Mouse (Mus musculus): ENCODE data around the gene Pfpl.

Pfpl gene

DNA sequence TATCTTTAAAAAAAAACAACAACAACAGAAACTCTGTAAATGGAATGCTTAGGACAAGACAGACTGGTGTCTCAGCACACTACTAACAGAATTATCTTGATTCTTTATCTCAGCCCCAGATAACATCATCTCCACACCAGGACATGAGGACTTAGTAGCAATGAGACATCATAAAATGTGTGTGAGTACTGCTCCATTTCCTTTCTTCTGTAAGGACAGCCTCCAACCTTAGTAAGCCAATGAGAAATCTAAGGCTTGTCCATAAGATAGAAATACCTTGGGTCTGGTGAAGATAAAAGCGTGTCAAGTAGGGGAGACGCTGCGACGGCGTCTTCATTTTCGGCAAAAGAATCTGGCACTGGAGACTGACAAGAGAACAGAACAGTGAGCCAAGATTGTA lies at the start of gene Pfpl:
Pfpl (plus strand) TSS at position 301 of the 400 bp plus-strand sequence.
- DNase-seq = no peak

DNA sequence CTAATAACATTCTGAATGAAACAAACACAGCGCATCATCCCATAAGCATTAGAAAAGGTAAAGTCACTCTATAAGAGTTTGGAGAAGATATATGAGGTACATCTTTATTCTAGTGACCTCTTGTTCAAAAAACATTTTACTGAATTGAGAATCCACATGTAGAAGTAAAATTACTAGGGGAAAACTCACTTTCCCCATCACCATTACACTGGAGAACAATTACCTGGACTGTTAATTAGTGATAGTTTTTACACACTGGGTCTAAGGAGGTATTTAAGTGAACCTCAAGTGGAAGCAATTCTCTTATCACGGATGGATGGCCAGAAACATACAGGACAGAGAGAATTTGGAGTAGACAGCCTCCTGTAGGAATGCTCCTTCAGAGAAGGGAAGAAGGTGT lies 40.7 kb upstream of the Pfpl start, which contains the start of gene Olfr1440:
Olfr1440 (plus strand) TSS at position 301 of the 400 bp plus-strand sequence.
- no peak for DNase-seq

DNA sequence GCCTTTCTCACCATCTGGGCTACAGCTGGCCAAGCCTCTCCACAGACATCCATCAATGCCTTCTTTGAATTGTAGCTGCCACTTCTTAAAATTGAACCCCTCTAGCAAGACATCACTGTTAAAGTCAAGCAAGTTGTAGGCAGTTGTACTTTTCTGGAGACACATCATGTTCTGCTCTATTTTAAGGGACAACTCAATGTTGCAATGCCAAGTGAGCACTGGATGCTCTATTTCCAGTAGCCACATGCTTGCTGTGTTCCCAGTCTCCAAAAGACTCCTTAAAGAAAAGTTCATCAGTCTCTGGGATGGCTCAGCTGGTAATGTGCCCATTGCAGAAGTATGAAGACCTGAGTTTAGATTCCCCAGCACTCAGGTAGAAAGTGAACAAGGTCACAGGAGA lies 14.0 kb upstream of the Pfpl start:
- DNase-seq = no peak

DNA sequence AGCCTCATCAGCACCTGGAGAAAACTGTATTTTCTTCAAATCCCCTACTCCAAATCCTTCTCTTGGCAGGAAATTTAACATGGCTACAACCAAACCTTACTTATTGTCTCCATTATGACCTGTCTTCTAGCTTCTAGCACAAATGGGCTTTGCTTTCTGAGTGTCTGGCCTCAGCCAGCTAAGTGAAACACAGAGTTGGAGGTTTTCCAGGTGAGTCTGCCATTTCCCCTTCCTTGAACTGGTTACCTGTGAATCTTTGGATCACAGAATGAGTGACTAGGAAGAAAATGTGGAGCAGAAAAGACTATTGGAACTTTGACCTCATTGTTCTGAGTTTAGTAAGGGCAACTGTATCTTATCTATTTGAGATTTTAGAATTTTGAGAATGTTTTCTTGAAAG lies 10.3 kb upstream of the Pfpl start, which contains the start of gene Olfr1441:
Olfr1441 (plus strand) TSS at position 73 of the 400 bp plus-strand sequence.
- DNase-seq = no peak

DNA sequence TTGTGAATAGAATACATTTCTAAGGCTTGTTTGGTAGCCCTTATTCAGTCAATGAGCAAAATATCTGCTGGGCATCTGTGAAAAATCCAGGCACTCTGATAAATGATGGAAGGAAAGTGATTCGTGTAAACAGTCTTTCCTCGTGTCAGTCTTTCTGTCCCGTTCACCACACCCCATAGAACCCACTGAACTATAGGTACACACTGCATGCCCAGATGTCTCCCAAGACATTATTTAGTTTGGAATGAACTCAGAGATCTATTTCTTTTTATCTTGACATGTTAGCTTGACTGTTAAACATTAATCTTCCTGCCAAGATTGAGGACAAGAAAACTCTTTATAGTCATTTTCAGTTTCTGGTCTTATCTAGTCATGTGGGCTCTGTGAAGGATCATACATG lies 9.4 kb upstream of the Pfpl start:
- no peak for DNase-seq

DNA sequence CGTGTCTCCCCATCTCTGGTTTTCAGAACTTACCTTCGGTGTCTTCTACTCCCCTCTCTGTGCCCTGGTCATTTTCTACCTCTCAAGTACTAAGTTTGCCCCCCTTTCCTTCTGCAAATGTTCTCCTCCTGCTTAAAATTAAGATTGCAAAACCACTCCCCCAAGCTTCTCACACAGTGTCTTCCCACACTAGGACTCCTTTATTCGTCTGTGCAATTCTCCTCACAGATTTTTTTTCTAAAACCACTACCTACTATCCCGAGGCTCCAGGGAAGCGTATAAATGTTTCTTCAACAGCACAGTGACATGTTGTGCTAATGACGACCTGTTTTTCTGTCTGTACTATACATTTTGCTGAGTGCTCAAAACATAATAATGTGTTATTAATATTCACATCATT lies 7.2 kb upstream of the Pfpl start:
- no peak for DNase-seq

DNA sequence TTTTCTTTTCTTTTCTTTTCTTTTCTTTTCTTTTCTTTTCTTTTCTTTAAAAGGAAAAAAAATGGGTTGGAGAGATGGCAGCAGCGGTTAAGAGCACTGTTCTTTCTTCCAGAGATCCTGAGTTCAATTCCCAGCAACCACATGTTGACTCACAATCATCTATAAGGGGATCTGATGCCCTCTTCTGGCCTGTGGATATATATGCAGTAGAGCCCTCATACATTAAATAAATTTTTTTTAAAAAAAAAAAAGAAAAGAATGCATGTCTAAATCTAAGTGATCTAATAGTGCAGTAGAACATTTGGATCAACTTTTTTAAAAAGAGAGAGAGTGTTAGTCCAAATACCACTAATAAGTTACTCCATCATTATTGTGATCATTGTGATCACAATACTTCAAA lies 6.0 kb upstream of the Pfpl start:
- no peak for DNase-seq

DNA sequence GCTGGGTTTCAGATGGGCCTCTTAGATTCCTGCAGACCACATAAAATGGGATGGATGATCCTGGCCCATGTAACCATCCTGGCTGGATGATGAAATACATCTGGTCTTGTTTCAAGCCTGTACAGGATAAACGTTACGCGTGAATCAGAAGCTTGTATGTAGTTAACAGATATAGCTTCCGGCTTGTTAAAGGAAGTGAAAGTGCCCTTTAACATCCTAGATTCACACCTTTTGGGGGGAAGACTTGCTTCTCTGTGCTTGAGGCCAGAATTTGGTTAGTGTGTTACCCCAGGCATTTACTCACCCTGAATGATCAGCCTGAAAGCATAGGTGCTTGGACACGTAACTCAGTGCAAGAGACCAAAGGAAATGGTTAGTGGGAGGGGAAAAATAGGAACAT lies 604 bp upstream of the Pfpl start:
- no peak for DNase-seq

DNA sequence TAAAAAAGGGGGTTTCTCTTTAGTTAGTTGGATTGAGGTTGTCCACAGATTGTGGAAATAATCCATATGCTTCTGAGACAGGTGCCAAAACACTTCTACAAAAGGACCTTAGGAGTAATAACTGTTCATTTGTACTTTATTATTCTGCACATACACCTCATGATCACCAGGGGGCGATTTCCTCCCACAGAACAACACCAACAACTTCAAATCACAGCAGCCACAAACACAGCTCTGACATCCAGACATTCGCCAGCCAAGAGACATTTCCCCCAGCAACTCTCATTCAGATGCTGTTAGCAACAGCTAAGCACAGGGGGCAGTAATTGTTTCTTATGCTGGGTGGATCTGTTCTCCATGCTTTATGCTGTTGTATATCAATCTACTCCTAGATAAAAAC lies 5.3 kb downstream of the Pfpl start:
- DNase-seq = no peak

DNA sequence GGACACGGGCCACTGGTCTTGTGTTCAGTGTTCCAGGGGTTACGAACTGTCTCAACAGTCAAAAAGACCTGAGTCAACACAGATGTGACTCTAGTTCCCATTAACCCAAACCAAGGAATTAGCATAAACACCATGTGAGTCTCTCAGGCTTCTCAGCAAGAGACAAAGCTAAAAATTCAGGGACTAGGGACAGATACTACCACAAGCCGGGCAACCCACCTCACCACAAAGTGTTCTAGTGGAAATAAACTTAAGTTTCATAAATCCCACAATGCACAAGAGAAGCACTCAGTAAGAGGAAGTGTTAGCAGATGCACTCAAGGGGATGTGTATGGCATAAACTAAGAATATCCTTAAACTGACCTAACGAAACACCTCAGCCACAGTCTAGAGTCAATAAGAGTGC lies 7.3 kb downstream of the Pfpl start:
- no peak for DNase-seq

DNA sequence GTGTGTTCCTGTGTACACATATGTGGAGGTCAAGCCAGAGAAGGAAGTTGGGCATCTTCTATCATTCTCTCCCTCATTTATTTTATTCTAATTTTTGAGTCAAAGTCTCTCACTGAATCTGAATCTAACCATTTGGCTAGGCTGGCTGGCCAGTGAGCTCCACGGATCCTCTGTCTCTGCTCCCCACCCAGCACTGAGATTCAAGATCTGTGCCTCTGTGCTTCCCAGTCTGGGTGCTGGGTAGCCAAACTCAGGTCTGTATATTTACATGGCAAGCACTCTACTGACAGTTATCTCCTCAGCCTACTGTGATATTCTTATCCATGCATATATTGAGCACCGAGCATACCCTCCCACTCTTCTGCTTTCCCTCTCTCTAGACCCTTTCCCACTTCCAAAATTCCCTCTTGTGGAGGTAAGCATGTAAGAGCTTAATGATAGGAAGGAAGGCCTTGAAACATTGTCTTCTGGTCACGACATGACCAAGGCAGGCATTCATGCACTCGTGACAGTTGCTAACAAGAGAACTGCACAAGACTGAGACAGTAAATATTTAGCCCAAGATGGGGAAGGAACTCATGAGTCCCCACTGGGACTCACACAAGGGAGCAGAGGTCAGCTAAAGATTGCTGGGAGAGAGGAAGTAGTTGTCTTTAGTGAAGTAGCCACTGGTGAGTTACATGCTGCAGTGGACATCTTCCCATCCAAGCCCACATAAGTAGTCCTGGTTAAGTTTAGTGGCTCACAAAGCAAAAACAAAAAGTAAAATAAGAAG lies 8.2 kb downstream of the Pfpl start:
- no peak for DNase-seq

DNA sequence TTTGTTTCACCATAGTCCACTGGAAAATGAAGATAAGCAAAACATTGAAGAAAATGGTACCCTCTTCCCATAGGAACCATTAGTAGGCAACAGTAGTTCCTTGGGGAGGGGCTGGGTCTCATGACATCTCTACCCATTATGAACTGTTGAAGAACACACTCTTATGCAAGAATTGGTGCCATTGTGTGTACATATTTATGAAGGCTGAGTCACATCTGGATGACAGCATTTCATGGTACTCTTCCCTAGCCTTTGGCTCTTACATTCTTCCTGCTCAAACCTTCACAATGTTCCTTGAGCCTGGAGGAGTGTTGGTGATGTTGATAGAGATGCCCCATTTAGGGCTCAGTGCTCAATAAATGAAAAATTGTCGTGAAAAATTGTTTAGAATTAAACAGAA lies 11.9 kb downstream of the Pfpl start:
- no peak for DNase-seq

DNA sequence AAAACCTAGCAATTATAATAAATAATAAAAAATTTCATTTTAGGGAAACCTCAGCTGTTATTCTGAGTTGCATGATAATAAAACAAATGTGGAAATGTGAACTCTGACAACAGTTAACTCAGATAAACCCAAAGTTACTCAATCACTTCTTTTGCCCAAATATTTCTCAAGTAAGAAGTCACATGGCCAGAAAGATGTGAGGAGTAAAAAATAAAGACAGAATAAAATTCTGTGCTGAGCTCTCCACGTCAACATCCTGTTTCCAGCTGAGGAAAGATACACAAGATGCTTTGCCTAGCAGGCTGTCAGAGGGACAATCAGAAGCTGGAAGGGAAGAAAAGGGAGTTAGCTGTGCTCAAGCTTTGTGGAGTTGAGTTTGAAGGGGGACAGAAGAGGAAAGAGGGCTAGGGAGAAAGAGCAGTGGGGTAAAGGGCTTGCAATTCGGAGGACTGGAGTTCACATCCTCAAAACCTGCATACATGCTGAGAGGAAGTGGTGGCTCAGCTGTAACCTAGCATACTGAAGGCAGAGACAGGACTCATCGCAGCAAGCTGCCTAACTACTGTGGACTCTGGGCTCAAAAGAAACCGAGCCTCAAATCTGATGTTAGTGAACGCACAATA lies 12.5 kb downstream of the Pfpl start:
- DNase-seq = no peak

DNA sequence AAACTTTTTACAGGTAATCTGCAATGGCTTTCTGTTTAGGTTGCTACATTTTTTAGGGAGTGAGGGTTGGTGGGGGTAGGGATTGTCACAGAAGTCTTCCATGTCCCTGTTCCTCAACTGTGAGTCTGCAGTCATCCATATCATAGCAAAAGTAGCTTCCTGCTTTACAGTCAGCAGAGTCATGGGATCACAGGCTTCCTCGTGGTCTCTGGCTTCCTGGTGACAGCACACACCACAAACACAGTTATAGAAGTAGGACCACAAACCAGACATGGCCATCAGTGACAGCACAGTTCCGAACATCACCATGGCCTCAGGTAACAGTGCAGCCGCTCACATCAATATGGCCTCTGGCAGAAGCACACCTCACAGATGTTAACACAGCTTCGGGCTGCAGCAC lies 14.9 kb downstream of the Pfpl start:
- DNase-seq = no peak

DNA sequence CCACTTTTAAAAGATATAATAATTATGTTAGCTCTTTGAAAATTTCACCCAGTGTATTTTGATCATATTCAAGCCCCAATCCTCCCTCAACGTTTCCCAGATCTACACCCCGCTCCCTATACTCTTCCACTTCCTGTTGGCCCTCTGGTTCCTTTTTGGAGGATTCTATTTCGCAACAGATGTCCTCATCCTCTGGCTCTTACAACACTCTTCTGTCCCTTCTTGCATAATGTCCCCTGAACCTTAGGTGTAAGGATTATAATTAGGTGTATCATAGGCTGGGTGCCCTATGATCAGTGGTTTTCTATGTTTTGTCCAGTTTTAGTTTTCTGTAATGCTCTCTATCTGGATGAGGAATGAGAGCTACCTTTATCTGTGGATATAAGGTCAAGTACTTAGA lies 17.3 kb downstream of the Pfpl start:
- no peak for DNase-seq

DNA sequence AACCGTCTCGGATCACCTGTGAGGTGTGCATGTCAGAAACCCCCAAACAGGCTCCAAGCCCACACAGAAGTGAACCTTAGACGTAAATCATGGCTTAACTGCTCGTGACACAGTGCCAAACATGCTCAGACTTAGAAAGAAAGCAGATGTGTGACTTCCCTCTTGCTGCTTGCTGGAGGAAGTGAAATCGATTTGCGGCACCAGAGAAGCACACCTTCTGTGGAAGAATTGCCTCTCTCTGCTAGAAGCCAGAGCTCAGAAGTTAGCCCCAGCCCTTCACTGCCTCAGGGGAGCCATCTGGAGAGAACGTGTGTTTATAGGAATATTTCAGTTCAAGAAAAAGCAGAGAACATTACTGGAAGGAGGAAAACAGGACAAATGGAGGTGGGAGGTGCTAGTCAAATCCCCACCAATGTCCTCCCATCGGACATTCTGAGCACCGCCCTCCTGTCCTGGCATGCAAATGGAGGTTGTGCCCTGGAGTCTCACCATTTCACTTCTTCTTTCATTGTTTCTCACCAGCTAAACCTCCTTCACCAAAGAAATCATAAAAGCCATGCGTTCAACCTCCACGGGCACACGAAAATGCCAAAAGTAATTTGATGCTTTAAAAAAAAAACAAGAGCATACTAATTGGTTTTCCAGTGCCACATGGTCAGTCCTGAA lies 29.8 kb downstream of the Pfpl start:
- DNase-seq = no peak

DNA sequence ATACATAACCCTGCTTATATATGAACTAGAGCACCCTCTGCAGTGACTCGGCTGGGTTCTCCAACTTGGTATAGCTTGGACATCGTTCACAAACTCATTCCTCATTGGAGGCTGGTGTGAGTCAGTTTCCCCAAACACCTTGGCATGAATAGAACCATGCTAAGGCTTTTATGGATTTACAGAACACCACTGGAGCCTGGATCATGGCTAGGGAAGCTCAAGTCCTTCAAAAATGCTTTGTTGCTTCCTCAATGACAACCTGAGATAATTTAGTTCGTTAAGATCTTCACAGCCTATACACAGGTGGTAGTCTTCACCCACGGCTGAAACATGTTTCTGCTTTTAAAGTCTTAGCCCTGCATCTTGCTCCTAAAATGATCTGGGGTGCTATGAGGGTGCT lies 31.8 kb downstream of the Pfpl start:
- DNase-seq = no peak

DNA sequence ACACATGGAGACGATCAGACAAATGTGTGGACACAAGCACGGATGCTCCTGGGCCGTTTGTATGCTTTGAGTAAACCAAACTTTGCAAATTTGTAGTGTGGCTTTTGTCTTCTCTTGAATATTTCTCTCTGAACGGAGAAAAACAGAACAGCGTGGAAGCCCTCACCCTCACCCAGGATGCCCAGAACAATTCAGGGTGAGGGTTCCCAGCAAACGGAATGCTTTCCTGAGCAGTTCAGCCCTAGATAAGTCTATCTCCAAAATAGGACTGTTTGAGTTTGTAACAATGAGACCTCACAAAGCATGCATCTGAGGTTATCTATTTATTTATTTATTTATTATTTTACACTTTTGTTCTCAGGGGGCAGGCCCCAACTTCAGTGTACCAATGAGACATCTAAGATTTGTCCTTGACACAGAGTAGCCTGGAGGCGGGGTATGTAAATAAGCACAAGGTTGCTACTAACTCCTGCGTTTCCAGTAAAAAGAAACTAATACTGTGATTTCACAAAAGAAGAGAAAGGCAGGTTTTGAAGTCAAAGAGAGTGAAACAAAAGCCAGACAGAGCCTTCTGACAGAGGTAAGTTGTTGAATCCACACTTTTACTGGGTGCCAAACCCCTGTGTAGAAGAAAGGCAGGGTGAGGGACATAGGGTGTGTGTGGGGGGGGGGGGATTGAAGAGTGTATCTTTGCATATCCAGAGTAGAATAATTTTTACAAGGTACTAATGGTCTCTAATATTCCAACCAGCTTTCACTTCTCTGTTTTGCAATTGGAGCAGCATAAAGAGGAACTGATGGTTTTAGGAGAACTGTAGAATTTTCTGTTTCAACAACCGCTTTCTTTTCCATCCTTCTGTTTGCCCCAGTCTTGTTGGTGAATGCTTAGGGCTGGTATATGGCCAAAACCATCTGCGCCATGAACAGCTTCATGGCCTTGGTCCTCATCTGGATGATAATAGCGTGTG lies 32.9 kb downstream of the Pfpl start, which contains the start of gene Mpeg1:
Mpeg1 (plus strand) TSS at position 498 of the 968 bp plus-strand sequence.
- no peak for DNase-seq

DNA sequence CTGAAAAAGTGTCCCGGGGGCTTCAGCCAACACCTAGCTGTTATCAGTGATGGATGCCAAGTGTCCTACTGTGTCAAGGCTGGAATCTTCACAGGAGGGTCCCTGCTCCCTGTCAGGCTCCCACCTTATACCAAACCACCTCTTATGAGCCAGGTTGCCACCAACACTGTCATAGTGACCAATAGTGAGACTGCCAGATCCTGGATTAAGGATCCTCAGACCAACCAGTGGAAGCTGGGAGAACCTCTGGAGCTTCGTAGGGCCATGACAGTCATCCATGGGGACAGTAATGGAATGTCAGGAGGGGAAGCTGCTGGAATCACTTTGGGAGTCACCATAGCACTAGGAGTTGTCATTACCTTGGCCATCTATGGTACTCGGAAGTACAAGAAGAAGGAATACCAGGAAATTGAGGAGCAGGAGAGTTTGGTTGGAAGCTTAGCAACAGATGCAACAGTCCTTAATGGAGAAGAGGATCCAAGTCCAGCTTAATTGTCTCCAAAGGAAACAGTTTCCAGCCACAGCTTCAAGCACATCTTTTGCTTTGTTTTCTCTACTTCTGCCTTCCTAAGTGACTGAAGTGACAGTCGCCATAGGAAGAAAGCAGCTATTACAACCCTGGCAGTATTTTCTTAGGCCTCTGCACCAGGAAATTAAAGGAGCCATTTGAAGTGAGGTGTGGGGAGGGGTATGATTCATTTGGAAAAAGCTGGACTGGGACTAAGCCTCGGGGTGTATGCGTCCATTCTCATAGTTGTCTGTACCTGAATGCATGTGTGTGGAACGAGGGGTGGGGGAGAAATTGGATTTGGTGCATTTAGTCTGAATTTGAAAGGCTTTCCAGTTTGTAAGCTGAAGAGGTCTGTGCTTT lies 35.4 kb downstream of the Pfpl start:
- DNase-seq = no peak

DNA sequence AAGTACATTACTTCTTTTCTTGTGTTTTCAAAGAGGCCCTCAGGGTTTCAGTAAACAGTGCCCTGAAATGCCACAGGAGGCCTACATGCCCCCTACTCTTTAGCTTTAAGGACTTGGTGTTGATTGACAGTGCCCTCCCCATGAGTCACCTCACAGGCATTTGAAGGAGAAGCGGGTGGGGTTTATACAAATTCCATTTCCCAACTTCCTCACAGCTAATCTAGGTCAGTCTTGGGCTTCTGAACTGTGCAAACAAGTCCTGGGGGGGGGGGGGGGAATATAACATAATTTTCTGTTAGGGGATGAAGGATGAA lies 36.0 kb downstream of the Pfpl start:
- DNase-seq = no peak

DNA sequence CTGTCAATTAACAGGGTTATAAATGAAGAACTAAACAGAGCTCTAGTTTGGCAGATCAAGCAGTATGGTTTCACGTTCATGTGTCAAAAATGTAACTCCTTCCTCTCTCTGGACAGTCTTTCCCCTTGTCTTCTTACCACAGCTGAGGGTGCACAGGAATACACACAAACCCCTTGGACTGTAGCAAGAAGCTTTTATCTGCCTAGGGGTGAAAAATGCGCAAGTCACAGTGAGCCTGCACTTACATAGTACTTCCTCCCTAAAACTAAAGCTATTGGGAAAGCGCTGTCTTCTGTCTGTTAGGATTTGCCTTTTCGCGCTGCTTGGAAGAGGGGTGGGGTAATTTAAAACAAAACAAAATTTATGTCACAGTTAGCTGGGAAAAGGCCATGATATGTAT lies 36.4 kb downstream of the Pfpl start:
- no peak for DNase-seq

DNA sequence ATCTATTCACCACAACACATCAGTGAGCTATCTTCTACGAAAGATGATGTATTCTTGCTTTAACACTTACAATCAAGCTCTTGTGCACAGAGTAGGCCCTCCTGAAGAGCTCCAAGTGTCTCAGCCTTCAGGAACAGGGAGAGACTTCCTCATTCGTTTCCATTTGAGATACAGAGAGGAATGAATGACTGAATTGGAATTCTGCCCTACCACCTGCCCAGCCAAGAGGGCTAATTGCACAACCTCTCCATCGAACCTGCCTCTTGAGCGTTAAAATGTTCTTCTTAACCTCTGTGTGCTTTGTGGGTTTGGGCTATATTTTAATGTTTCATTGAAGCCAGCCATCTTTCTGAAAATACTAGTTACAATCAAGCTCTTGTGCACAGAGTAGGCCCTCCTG lies 37.0 kb downstream of the Pfpl start:
- DNase-seq = no peak
